Mouse (Mus musculus) heart, embryonic 15.5 days (tissue): ENCODE results near the gene Ntrk3. TPM values are rescaled to one million over a fixed set of nuclear protein-coding genes. Genes with fewer than 3 reads are reported as not detected.

Source experiments
- ATAC-seq: fragments of 200-750 bp; cut with Nextera tagmentation; replicated peaks from 2 replicates; pipeline ENCODE4 v1.8.0; 2017; ENCODE audit warnings: low read depth, moderate TSS enrichment; ENCODE audit not compliant: insufficient number of reproducible peaks, insufficient read depth, low FRiP score
- H3K27ac ChIP-seq: fragments of 300-500 bp; sonication (generic); 2 replicates; pipeline ENCODE4 v1.5.1; 2015; ENCODE audit warnings: mild to moderate bottlenecking, inconsistent platforms
- H3K27me3 ChIP-seq: fragments of 300-500 bp; sonication (generic); 2 replicates; pipeline ENCODE4 v1.6.1; 2015; ENCODE audit warnings: inconsistent platforms
- H3K36me3 ChIP-seq: fragments of 300-500 bp; sonication (generic); 2 replicates; pipeline ENCODE4 v1.6.1; 2015; ENCODE audit warnings: mild to moderate bottlenecking, inconsistent platforms
- H3K4me1 ChIP-seq: fragments of 300-500 bp; sonication (generic); replicated peaks from 2 replicates; pipeline ENCODE4 v1.6.1; 2015; ENCODE audit warnings: inconsistent platforms
- H3K4me2 ChIP-seq: fragments of 300-500 bp; sonication (generic); 2 replicates; pipeline ENCODE4 v1.6.1; 2015; ENCODE audit warnings: inconsistent platforms, mild to moderate bottlenecking, moderate library complexity
- H3K4me3 ChIP-seq: fragments of 300-500 bp; sonication (generic); 2 replicates; pipeline ENCODE4 v1.5.1; 2015; ENCODE audit warnings: mild to moderate bottlenecking, inconsistent platforms
- H3K9ac ChIP-seq: fragments of 300-500 bp; sonication (generic); 2 replicates; pipeline ENCODE4 v1.6.1; 2015; ENCODE audit warnings: mild to moderate bottlenecking, inconsistent platforms
- H3K9me3 ChIP-seq: fragments of 300-500 bp; sonication (generic); replicated peaks from 2 replicates; pipeline ENCODE4 v1.6.1; 2016; ENCODE audit warnings: inconsistent platforms
- WGBS: fragments of 180-500 bp; shearing (Covaris S2); methylation state at CpG from one replicate; pipeline ENCODE4 v1.1.7; 2015; ENCODE audit warnings: mixed read lengths; 5-methylcytosine and 5-hydroxymethylcytosine counted together
- polyA plus RNA-seq: library from polyadenylated mRNA; unstranded; fragments of >200 nt; fragmentation: Nextera tagmentation; extraction: Ambion mirVana; gene quantifications from 2 replicates; pipeline ENCODE4 v1.2.1, GENCODE M21; 2015

Gene Ntrk3
- polyA plus RNA-seq, 1 experiment from 2014 or later, result 1.6 TPM

GRCm38 (mm10) chr7:78619818-78620577 is 117.8 kb downstream of the Ntrk3 start:
- no peak overlapping the region for H3K9ac ChIP-seq
- no peak for ATAC-seq

GRCm38 (mm10) chr7:78605538-78606130 is 132.2 kb downstream of the Ntrk3 start:
- Histone ChIP-seq H3K36me3 (no peaks in the 10 kb centered on the region), H3K4me2 (no peak overlapping the region), H3K4me3 (no peak overlapping the region), H3K9me3 (no peaks in the 10 kb centered on the region), H3K27me3 (peaks cover 10% of the 10 kb centered on the region; the same call in 1 of the 2 replicates), H3K27ac (no peak overlapping the region), H3K9ac (no peak overlapping the region), H3K4me1 (no peaks in the 10 kb centered on the region)
- ATAC-seq, result no peak
- 36% methylated on average over 5 of the region's 5 CpGs for WGBS

More at GRCm38 (mm10) chr7:78619818-78620577, 117.8 kb downstream of the Ntrk3 start:
- Histone ChIP-seq H3K4me2 (no peak overlapping the region), H3K4me1 (no peaks in the 10 kb centered on the region), H3K27ac (no peak overlapping the region), H3K27me3 (no peaks in the 10 kb centered on the region), H3K4me3 (no peak overlapping the region), H3K36me3 (no peaks in the 10 kb centered on the region), H3K9me3 (no peaks in the 10 kb centered on the region)
- 64% methylated on average over 9 of the region's 9 CpGs for WGBS

DNA sequence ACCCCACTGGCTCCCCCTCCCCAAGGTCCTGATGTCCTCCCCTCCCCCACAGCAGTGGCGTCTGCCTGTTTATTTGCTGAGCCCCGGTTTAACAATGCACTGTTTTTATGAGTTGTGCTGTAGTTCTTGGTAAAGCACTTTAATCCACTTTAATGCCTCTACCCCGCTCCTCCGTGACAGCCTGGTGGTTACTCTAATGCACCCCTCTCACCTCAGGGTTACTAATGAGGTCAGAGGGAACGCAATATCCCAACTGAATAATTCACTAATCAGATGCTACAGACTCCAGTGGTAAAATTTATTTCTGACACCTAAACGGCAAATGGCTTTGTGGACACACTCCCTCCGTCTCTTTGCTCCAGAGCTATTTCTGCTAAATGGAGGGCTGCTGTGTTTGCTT is 133.9 kb downstream of the Ntrk3 start:
- Histone ChIP-seq H3K9me3 (no peaks in the 10 kb centered on the region), H3K9ac (no peak overlapping the region), H3K4me3 (no peak overlapping the region), H3K27me3 (peaks cover 17% of the 10 kb centered on the region), H3K27ac (no peak overlapping the region), H3K36me3 (no peaks in the 10 kb centered on the region), H3K4me1 (no peaks in the 10 kb centered on the region), H3K4me2 (no peak overlapping the region)
- no peak for ATAC-seq
- 40% methylated on average over 7 of the region's 7 CpGs for WGBS

DNA sequence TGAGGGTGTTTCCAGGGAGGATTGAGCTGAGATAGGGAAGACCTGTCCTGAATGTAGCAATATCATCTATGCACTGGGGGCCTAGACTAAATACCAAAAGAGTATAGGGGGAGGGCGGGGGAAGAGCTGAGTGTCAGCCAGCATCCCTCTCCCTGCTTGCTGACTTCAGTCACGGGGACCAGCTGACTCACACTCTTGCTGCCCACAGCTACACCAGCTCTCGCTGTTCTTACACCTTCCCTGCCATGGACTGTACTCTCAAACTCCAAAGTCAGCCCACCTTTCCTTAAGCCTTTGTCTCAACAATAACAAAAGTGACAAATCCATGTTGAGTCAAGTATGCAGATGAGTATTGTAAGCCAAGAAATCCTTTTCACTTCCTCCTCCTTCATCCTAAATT is 136.0 kb downstream of the Ntrk3 start:
- Histone ChIP-seq H3K9me3 (no peaks in the 10 kb centered on the region), H3K4me1 (no peaks in the 10 kb centered on the region), H3K4me3 (no peak overlapping the region), H3K9ac (no peak overlapping the region), H3K27me3 (peaks cover 38% of the 10 kb centered on the region), H3K36me3 (no peaks in the 10 kb centered on the region), H3K4me2 (no peak overlapping the region), H3K27ac (no peak overlapping the region)
- WGBS, result 69% methylated on average over 3 of the region's 3 CpGs
- ATAC-seq, result no peak

GRCm38 (mm10) chr7:78600886-78601285 is 136.9 kb downstream of the Ntrk3 start:
- Histone ChIP-seq H3K4me3 (no peak overlapping the region), H3K9ac (no peak overlapping the region), H3K36me3 (no peaks in the 10 kb centered on the region), H3K4me1 (no peaks in the 10 kb centered on the region), H3K27ac (no peak overlapping the region), H3K9me3 (no peaks in the 10 kb centered on the region), H3K4me2 (no peak overlapping the region), H3K27me3 (peaks cover 47% of the 10 kb centered on the region)
- WGBS, result 79% methylated on average over 6 of the region's 6 CpGs
- no peak for ATAC-seq

- 70% methylated on average over 6 of the region's 6 CpGs for WGBS
- Histone ChIP-seq H3K9ac (no peak overlapping the region), H3K4me2 (no peak overlapping the region), H3K4me1 (no peaks in the 10 kb centered on the region), H3K36me3 (no peaks in the 10 kb centered on the region), H3K4me3 (no peak overlapping the region), H3K9me3 (no peaks in the 10 kb centered on the region), H3K27me3 (peaks cover 48% of the 10 kb centered on the region), H3K27ac (no peak overlapping the region)
- no peak for ATAC-seq
These were observed 137.7 kb downstream of the Ntrk3 start for GRCm38 (mm10) chr7:78599941-78600677.

GRCm38 (mm10) chr7:78598147-78598546 is 139.7 kb downstream of the Ntrk3 start:
- no peak for ATAC-seq
- no peak overlapping the region for H3K4me3 ChIP-seq
- 31% methylated on average over 12 of the region's 12 CpGs for WGBS
- H3K27ac ChIP-seq, result no peak overlapping the region
- no peaks in the 10 kb centered on the region for H3K4me1 ChIP-seq
- H3K4me2 ChIP-seq, result no peak overlapping the region
- no peak overlapping the region for H3K9ac ChIP-seq
- no peaks in the 10 kb centered on the region for H3K36me3 ChIP-seq
- H3K9me3 ChIP-seq, result no peaks in the 10 kb centered on the region
- peaks cover 50% of the 10 kb centered on the region for H3K27me3 ChIP-seq

DNA sequence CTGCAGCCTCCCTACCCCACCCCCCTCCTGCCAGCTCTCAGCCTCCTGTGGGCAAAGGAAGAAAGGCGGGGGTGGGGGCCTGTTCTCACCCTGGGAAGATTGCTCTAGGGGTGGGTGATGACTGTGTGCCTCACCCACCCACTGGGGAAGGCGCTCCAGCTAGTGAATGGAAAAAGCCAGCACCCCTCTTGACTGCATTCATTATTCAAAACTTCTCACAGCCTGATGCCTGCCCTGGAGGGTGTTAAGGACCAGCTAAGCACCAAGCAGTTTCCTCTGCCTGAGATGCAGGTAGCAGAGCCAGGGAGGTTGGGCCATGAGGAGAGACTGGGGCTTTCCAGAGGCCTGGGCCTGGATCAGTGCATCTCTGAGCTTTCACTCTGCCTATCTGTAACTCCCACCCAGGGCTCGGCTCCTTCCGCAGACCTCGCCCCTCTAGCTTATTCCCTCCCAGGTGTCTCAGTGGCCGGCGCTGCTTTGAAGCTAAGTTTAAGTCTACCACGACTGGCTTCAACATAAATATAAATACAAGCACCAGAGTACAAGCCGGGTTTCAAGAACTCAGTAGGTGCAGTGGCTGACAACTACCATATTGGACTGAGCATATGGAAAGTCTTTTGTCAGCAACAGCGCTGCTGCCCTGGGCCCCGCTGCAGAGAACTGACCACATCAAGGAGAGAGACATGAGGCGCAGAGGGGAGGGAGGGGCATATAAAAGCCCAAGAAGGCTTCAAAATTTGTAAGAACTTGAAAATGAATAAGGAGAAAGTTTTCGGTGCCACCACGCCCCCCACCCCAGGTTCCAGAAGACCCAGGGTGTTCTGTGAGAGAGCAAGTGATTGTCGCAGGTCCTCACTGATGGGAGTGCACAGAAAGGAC is 140.3 kb downstream of the Ntrk3 start:
- ATAC-seq, result no peak
- H3K4me1 ChIP-seq, result no peaks in the 10 kb centered on the region
- no peaks in the 10 kb centered on the region for H3K9me3 ChIP-seq
- H3K27ac ChIP-seq, result no peak overlapping the region
- no peak overlapping the region for H3K4me3 ChIP-seq
- WGBS, result 14% methylated on average over 15 of the region's 15 CpGs
- H3K27me3 ChIP-seq, result peaks cover 56% of the 10 kb centered on the region
- no peak overlapping the region for H3K9ac ChIP-seq
- H3K36me3 ChIP-seq, result no peaks in the 10 kb centered on the region
- H3K4me2 ChIP-seq, result no peak overlapping the region

- WGBS, result 52% methylated on average over 5 of the region's 5 CpGs
- no peaks in the 10 kb centered on the region for H3K9me3 ChIP-seq
- H3K27ac ChIP-seq, result no peak overlapping the region
- no peak for ATAC-seq
- no peaks in the 10 kb centered on the region for H3K4me1 ChIP-seq
- no peak overlapping the region for H3K4me3 ChIP-seq
- peaks cover 52% of the 10 kb centered on the region for H3K27me3 ChIP-seq
- no peak overlapping the region for H3K4me2 ChIP-seq
- H3K36me3 ChIP-seq, result no peaks in the 10 kb centered on the region
- H3K9ac ChIP-seq, result no peak overlapping the region
These were observed 141.3 kb downstream of the Ntrk3 start for GRCm38 (mm10) chr7:78596556-78596955.

- Histone ChIP-seq H3K36me3 (no peaks in the 10 kb centered on the region), H3K4me3 (no peak overlapping the region), H3K9me3 (no peaks in the 10 kb centered on the region), H3K4me2 (no peak overlapping the region), H3K27me3 (peaks cover 48% of the 10 kb centered on the region), H3K4me1 (no peaks in the 10 kb centered on the region), H3K9ac (no peak overlapping the region), H3K27ac (no peak overlapping the region)
- peak; percentile 53 for ATAC-seq
- 2% methylated on average over 4 of the region's 4 CpGs for WGBS
These were observed 141.9 kb downstream of the Ntrk3 start for GRCm38 (mm10) chr7:78595895-78596294.

- no peak for ATAC-seq
- Histone ChIP-seq H3K36me3 (no peaks in the 10 kb centered on the region), H3K4me2 (no peak overlapping the region), H3K4me3 (no peak overlapping the region), H3K4me1 (no peaks in the 10 kb centered on the region), H3K9me3 (no peaks in the 10 kb centered on the region), H3K27me3 (peaks cover 31% of the 10 kb centered on the region), H3K9ac (no peak overlapping the region), H3K27ac (no peak overlapping the region)
- WGBS, result 73% methylated on average over 4 of the region's 4 CpGs
These were observed 144.9 kb downstream of the Ntrk3 start for GRCm38 (mm10) chr7:78592948-78593347.
